27 mouse cellular contexts compared by ENCODE assay signal in the genomic region with DNA sequence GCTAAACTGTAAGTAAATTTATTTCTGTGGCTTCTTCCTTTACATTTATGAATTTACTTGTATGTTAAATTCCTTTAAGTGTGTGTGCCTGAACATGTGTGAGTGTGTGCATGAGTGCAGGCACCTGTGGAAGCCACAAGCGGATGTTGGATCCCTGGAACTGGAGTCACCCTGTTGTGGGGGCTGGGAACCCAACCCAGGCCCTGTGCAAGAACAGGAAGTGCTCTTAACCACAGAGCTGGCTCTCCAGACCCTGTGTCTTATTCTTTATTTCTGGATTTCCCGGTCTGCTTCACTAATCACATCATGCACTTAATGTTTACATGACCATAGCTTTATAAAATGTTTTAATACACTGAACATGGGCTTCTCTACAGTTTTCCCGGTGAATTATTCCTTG.
A peak's percentile ranks its signal among the peaks of the same experiment; 100 is the strongest.
DNase-seq lines count a peak whose midpoint lies in the region; ATAC-seq and TF ChIP-seq lines count a peak whose summit lies in the region.
"Had no signal": no experiment of that assay in that cellular context is flagged by ENCODE, and none has a peak within 500 bp of the region (broad histone marks: within the 10 kb centered on the region; RNA-seq: fewer than 3 reads in every experiment).

No protein-coding gene starts in this region.

- no peaks in the 10 kb centered on the region for H3K4me1 ChIP-seq in heart, adult 2 months (ENCODE audit: control insufficient read depth, insufficient read depth, low read length)
- H3K4me1 ChIP-seq in midbrain, postnatal 0 days (ENCODE audit: insufficient read depth, low read length), result no peaks in the 10 kb centered on the region
- H3K4me1 ChIP-seq: embryonic facial prominence, embryonic 10.5 days; embryonic facial prominence, embryonic 13.5 days; forebrain, embryonic 12.5 days; forebrain, embryonic 15.5 days; heart, embryonic 15.5 days; hindbrain, embryonic 10.5 days; hindbrain, embryonic 13.5 days had no signal

- H3K9ac ChIP-seq in heart, adult 2 months (ENCODE audit: low read depth, low read length), result no peak overlapping the region
- H3K9ac ChIP-seq in midbrain, postnatal 0 days (replicated peaks; ENCODE audit: low read length, poor library complexity, severe bottlenecking), result no peak overlapping the region
- H3K9ac ChIP-seq: embryonic facial prominence, embryonic 13.5 days; forebrain, embryonic 12.5 days; forebrain, embryonic 15.5 days; heart, embryonic 12.5 days; heart, embryonic 15.5 days; hindbrain, embryonic 13.5 days had no signal

- no peak overlapping the region for H3K4me2 ChIP-seq in midbrain, postnatal 0 days (ENCODE audit: low read depth, low read length, poor library complexity, severe bottlenecking)
- H3K4me2 ChIP-seq: embryonic facial prominence, embryonic 13.5 days; forebrain, embryonic 12.5 days; forebrain, embryonic 15.5 days; heart, embryonic 12.5 days; heart, embryonic 15.5 days; hindbrain, embryonic 13.5 days had no signal

- peak; percentile 61 for DNase-seq in heart, adult 11 months
- DNase-seq in heart, adult 2 months, result no peak
- DNase-seq in thymus, postnatal 36 days, result peak; percentile 7 to 46
- DNase-seq in midbrain, postnatal 0 days (ENCODE audit: low spot score), result no peak
- no peak for DNase-seq in left cerebral cortex, postnatal 25 days (ENCODE audit: low spot score in 2 of 2)
- DNase-seq: adrenal gland, adult 8-10 months; adrenal gland, postnatal 25 days; cerebellum, adult 18-20 months; cerebellum, adult 9-10 months; cerebellum, postnatal 14 days; embryo, embryonic 11 days; gastrocnemius, postnatal 25 days; heart, postnatal 10 days; heart, postnatal 36 days had no signal

- no peak for TF ChIP-seq EP300 in heart, adult 2 months (IDR thresholded peaks at IDR 0.05; ENCODE audit: insufficient read depth, low read depth, low read length)

- ATAC-seq in common myeloid progenitor, adult 5-6 weeks (replicated peaks; ENCODE audit: low read depth, poor library complexity, severe bottlenecking), result peak; percentile 54
- peak; percentile 72 for ATAC-seq in megakaryocyte progenitor cell, adult 5-6 weeks (replicated peaks; ENCODE audit: poor library complexity)
- ATAC-seq in midbrain, postnatal 0 days (ENCODE audit: low FRiP score), result no peak
- ATAC-seq: activated CD4-positive, CD25-positive, alpha-beta regulatory T cell, adult 4 months; forebrain, embryonic 15.5 days; hindbrain, embryonic 16.5 days had no signal

- H3K27ac ChIP-seq in heart, adult 2 months, result no peak overlapping the region
- H3K27ac ChIP-seq in midbrain, postnatal 0 days (ENCODE audit: low read depth, low read length), result no peak overlapping the region
- H3K27ac ChIP-seq: embryonic facial prominence, embryonic 10.5 days; embryonic facial prominence, embryonic 13.5 days; forebrain, embryonic 12.5 days; forebrain, embryonic 15.5 days; heart, embryonic 15.5 days; hindbrain, embryonic 10.5 days; hindbrain, embryonic 13.5 days had no signal

- no peaks in the 10 kb centered on the region for H3K27me3 ChIP-seq in heart, adult 2 months (ENCODE audit: control insufficient read depth, insufficient read depth, low read length)
- H3K27me3 ChIP-seq in midbrain, postnatal 0 days (ENCODE audit: insufficient read depth, low read length), result no peaks in the 10 kb centered on the region
- H3K27me3 ChIP-seq: embryonic facial prominence, embryonic 13.5 days; forebrain, embryonic 12.5 days; forebrain, embryonic 15.5 days; heart, embryonic 12.5 days; heart, embryonic 15.5 days; hindbrain, embryonic 13.5 days had no signal

- H3K79me2 ChIP-seq in heart, adult 2 months (replicated peaks; ENCODE audit: control insufficient read depth, insufficient read depth, low read length), result no peaks in the 10 kb centered on the region

- TF ChIP-seq CTCF in heart, adult 2 months (IDR thresholded peaks at IDR 0.05), result no peak
- TF ChIP-seq CTCF in midbrain, postnatal 0 days (IDR thresholded peaks at IDR 0.05), result no peak

- intact Hi-C loops in heart, adult 2 months (cut with DNase I), result no loop called here
- intact Hi-C loops in left cerebral cortex, postnatal 25 days (cut with DNase I), result no loop called here

- no peak for TF ChIP-seq POLR2A in heart, adult 2 months (IDR thresholded peaks at IDR 0.05; ENCODE audit: insufficient read depth, low read depth, low read length)

- H3K4me3 ChIP-seq in heart, adult 2 months, result no peak overlapping the region
- H3K4me3 ChIP-seq in midbrain, postnatal 0 days (ENCODE audit: low read depth, low read length), result no peak overlapping the region
- H3K4me3 ChIP-seq: embryonic facial prominence, embryonic 10.5 days; embryonic facial prominence, embryonic 13.5 days; erythroblast, embryonic 14.5 days; forebrain, embryonic 12.5 days; forebrain, embryonic 15.5 days; heart, embryonic 12.5 days; heart, embryonic 15.5 days; hindbrain, embryonic 10.5 days; hindbrain, embryonic 13.5 days had no signal

- H3K9me3 ChIP-seq in midbrain, postnatal 0 days (ENCODE audit: low read length), result no peaks in the 10 kb centered on the region
- H3K9me3 ChIP-seq: embryonic facial prominence, embryonic 10.5 days; embryonic facial prominence, embryonic 13.5 days; forebrain, embryonic 12.5 days; forebrain, embryonic 15.5 days; heart, embryonic 12.5 days; heart, embryonic 15.5 days; hindbrain, embryonic 10.5 days; hindbrain, embryonic 13.5 days had no signal

- no peaks in the 10 kb centered on the region for H3K36me3 ChIP-seq in heart, adult 2 months (ENCODE audit: control insufficient read depth, insufficient read depth, low read length)
- H3K36me3 ChIP-seq in midbrain, postnatal 0 days (ENCODE audit: insufficient read depth, low read length), result no peaks in the 10 kb centered on the region
- H3K36me3 ChIP-seq: embryonic facial prominence, embryonic 10.5 days; embryonic facial prominence, embryonic 13.5 days; forebrain, embryonic 12.5 days; forebrain, embryonic 15.5 days; heart, embryonic 12.5 days; heart, embryonic 15.5 days; hindbrain, embryonic 10.5 days; hindbrain, embryonic 13.5 days had no signal

- 80% methylated on average over 3 of the region's 3 CpGs for WGBS in heart, adult 2 months
- 87% methylated on average over 3 of the region's 3 CpGs for WGBS in midbrain, postnatal 0 days

Comparison
In these comparisons a context has a peak if more than half of its experiments do, and no peak if none do; other contexts are left out.
1. DNase-seq: peak in heart, adult 11 months (single experiment) and thymus, postnatal 36 days (2 of 2); none in heart, adult 2 months (0 of 2), midbrain, postnatal 0 days (single experiment) and left cerebral cortex, postnatal 25 days (0 of 2).